Mouse (Mus musculus) megakaryocyte, embryonic 14.5 days (primary cell): ENCODE measurements around the gene Lurap1l. TPM values are rescaled to one million over a fixed set of nuclear protein-coding genes. Genes with fewer than 3 reads are reported as not detected.

Experiments used
- H3K27me3 ChIP-seq: replicated peaks from 2 replicates; pipeline ENCODE3; 2012; ENCODE audit warnings: inconsistent platforms
- H3K36me3 ChIP-seq: replicated peaks from 2 replicates; pipeline ENCODE3; 2012; ENCODE audit warnings: low read length, inconsistent platforms, mixed read lengths
- H3K4me1 ChIP-seq: 2 replicates; pipeline ENCODE4 v1.6.1; 2012; ENCODE audit warnings: inconsistent platforms
- H3K4me3 ChIP-seq: replicated peaks from 2 replicates; pipeline ENCODE3; 2012; ENCODE audit warnings: moderate library complexity, mild to moderate bottlenecking, inconsistent platforms
- H3K9me3 ChIP-seq: 2 replicates; pipeline ENCODE4 v1.6.1; 2012; ENCODE audit warnings: inconsistent platforms
- FLI1 ChIP-seq: IDR thresholded peaks from 2 replicates; pipeline ENCODE4 v1.6.1; 2012; ENCODE audit warnings: low read length, inconsistent platforms, mixed read lengths
- GATA1 ChIP-seq: IDR thresholded peaks from 3 replicates; pipeline ENCODE4 v1.6.1; 2012; ENCODE audit warnings: mixed read lengths, low read length, inconsistent platforms, borderline replicate concordance
- polyA plus RNA-seq: library from polyadenylated mRNA; stranded (reverse); fragments of >175 nt; gene quantifications from 2 replicates; pipeline ENCODE4 v1.2.3, GENCODE M21; 2012; ENCODE audit warnings: low replicate concordance; ENCODE audit not compliant: insufficient read depth

Gene Lurap1l
- not detected in 2 replicates for polyA plus RNA-seq

DNA sequence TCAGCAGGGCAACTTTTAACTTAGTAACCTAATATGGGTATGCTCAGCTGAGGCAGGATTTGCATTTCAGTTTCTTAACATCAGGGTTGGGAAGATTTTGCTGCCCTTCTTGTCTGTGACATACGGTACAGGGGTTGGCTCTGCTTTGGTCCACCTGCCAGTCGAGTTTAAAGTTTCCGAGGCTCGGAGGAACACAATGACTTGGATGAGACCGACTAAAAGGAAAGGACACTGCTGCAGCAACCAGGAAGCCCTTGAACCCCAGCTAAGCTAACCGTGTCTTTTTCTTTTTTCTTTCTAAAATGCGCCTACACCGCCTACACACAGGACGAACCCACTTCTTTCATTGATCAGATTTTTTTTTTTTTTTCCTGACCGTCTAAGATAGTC is at the start of gene Lurap1l:
TSS of gene Lurap1l (plus strand) at position 166 of the 390 bp plus-strand sequence.
- Histone ChIP-seq H3K4me3 (peak within 1 kb of the TSS; percentile 86), H3K27me3 (peaks cover 21% of the 10 kb centered on the region), H3K9me3 (no peaks in the 10 kb centered on the region), H3K36me3 (no peaks in the 10 kb centered on the region), H3K4me1 (peaks cover 12% of the 10 kb centered on the region)
- TF ChIP-seq GATA1 (no peak), FLI1 (no peak)

DNA sequence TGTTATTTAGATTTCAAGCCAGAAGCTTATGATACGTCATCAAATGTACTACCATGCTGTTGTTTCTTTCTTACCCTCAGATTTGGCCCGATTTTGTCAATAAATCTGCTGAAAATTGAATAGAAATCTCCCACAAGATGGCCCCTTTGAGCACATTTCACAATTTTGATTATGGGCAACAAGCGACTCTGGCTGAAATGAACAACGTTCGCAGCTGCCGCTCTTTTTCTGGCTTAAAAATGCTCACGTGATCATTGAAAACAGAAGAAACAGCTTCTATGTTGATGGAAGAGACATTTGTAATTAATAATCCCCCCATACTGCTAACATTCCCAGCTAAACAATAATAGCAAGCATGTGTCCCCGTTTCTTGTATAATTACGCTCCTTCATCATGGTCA is 47.5 kb upstream of the Lurap1l start:
- no peaks in the 10 kb centered on the region for H3K27me3 ChIP-seq
- H3K4me3 ChIP-seq = no peak overlapping the region
- H3K4me1 ChIP-seq = peaks cover 4% of the 10 kb centered on the region; the same call in 1 of the 2 replicates
- no peaks in the 10 kb centered on the region for H3K36me3 ChIP-seq
- H3K9me3 ChIP-seq = no peaks in the 10 kb centered on the region
- TF ChIP-seq FLI1 (no peak), GATA1 (no peak)

DNA sequence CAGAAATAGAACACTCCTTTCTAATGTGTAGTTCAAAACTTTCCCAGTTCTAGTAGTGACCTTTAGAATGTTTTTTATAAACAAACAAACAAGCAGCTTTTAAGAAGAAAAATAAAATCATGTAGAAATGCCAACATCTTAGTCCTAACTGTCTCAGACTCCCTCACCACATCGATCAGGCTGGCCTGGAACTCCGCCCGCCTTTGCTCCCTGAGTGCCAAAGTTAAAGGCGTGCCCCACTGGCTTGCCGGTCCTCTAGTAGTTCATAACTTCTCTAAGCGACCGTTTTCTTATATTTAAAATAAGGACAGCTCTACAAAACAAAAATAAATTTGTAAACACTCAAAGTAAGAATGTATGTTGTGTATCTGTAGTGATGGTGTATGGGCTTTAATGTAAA is 46.5 kb upstream of the Lurap1l start:
- no peaks in the 10 kb centered on the region for H3K9me3 ChIP-seq
- no peak for TF ChIP-seq FLI1
- no peak for TF ChIP-seq GATA1
- H3K4me3 ChIP-seq = no peak overlapping the region

DNA sequence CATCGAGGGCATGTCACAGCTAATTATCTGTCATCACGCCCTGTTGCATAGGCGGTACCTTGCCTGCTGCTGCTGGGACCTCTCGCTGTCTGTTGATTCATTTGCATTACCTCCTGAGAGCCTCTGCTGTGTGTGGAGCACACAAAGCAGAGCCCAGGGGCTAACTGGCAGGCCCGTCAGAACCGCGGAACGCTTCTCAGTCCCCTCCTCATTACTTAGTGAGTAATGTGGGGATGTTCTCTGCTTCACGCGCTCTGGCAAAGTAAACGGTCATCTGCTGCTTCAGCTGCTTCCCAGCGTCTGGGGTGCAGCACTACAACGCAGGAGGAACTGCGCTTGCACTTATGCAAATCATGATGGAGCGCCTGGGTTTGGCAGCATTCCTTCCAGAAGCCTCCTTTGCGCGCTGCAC is 45.9 kb upstream of the Lurap1l start:
- peaks cover 4% of the 10 kb centered on the region; the same call in 1 of the 2 replicates for H3K4me1 ChIP-seq
- H3K36me3 ChIP-seq = no peaks in the 10 kb centered on the region
- no peaks in the 10 kb centered on the region for H3K27me3 ChIP-seq
- H3K4me3 ChIP-seq = no peak overlapping the region
- TF ChIP-seq FLI1 (no peak), GATA1 (no peak)
- no peaks in the 10 kb centered on the region for H3K9me3 ChIP-seq

More for the DNA sequence above, 46.5 kb upstream of the Lurap1l start:
- no peaks in the 10 kb centered on the region for H3K36me3 ChIP-seq
- peaks cover 4% of the 10 kb centered on the region; the same call in 1 of the 2 replicates for H3K4me1 ChIP-seq
- no peaks in the 10 kb centered on the region for H3K27me3 ChIP-seq

DNA sequence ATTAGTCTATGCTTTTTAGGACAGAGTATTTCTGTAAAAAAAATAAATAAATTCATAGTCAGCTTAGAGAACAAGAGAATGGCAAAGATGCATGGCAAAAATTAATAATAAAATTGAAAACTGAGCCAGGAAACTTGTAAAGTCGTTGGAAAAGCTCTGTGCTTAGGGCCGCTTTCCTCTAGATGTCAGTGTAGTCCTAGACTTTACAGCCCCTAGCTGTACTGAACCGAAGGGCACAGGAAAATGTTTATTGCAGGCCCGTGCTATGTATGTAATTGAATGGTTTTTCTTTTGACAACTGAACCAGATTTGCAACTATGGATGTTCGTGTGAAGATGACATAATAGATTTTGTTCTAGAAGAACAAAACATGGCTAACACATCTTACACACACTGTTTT is 44.4 kb upstream of the Lurap1l start:
- H3K9me3 ChIP-seq = no peaks in the 10 kb centered on the region
- TF ChIP-seq FLI1 = no peak
- H3K36me3 ChIP-seq = no peaks in the 10 kb centered on the region
- H3K27me3 ChIP-seq = no peaks in the 10 kb centered on the region
- H3K4me1 ChIP-seq = peaks cover 4% of the 10 kb centered on the region; the same call in 1 of the 2 replicates
- no peak overlapping the region for H3K4me3 ChIP-seq

DNA sequence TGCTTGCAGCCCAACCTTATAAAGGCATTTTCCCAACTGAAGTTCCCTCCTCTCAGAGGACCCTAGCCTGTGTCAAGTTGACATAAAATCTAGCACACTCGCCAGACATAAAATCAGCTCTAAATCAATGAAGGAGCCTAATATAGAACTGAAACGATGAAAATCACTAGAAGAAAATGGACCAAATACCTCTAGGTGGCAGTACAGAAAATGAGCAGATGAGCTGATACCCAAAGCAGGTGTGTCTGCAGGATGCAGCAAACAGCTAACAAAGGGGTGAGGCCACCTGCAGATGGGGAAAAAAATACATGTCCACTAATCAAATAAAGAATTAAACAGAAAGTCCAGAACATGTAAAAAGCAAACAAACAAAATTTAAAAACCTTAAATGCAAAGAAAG is 40.8 kb upstream of the Lurap1l start:
- Histone ChIP-seq H3K4me3 (no peak overlapping the region), H3K27me3 (no peaks in the 10 kb centered on the region), H3K36me3 (no peaks in the 10 kb centered on the region), H3K9me3 (no peaks in the 10 kb centered on the region), H3K4me1 (peaks cover under 1% of the 10 kb centered on the region; the same call in 1 of the 2 replicates)
- TF ChIP-seq GATA1 (no peak), FLI1 (no peak)

DNA sequence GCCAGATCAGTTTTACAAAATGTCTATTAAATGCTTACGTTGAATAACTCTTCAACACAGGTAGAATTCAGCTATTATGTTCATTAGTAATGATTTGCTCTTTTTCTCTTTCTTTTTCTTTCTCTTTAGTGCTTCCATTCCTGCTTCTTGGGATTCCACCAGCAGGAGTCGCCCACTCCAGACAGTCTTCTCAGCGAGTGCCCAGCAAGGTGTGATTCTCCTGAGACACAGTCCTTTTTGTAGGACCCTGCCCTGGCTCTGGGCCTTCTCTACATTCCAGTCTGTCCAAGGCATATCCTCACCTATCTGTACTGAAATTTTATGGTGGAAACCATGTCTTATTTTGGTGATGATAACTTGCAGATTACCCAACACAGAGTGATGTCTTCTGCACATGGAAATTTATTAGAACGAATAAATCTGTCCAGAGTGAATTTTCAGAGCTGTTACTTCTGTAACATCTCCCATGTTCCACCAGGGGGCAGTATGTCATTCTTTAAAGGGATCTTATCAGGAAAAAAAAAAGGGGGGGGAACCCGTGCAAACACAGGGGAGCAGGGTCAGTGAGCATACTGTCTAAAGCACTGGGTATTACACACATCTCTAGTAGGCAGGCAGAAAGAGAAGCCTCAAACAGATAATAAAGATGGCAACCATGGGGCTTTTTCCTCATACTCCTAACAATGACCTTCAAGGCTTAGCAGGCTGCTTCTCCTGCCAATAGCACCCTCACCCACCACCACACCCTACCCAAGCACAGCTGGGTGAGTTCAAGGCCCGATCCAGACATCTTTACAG is 37.4 kb upstream of the Lurap1l start:
- no peak overlapping the region for H3K4me3 ChIP-seq
- no peaks in the 10 kb centered on the region for H3K9me3 ChIP-seq
- H3K36me3 ChIP-seq = no peaks in the 10 kb centered on the region
- no peak for TF ChIP-seq FLI1
- no peak for TF ChIP-seq GATA1
- H3K27me3 ChIP-seq = no peaks in the 10 kb centered on the region
- no peaks in the 10 kb centered on the region for H3K4me1 ChIP-seq

DNA sequence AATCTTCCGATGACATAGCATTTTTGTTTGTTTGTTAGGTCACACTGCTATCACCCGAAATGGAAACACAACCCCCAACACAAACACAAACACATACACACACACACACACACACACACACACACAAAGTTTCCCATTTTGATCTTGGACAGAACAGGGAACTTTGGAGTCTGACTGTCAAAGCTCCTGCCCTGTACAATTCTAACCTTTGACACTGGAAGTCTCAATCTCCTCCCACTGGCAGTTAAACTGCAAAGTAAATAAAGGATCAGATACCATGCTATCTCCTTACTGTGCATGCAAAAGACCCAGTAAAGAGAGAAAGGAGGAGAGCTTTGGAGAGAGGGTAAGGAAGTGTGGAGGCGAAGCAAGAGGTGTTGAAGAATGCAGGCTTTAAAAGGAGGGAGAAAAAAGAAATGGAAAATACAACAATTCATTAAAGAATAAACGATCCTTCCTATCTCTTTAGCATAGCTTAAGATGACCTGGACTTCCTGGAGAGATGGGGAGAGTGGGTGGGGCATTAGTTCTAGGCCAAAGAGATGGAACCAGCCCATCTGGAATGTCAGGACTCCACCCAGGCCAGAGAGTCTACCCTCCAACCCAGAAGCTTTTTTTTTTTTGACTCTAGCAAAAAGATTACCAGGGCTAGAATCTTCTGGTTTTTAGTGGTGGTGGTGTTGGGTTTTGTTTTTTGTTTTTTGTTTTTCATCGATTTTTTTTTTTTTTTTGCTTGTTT is 36.2 kb upstream of the Lurap1l start:
- Histone ChIP-seq H3K36me3 (no peaks in the 10 kb centered on the region), H3K4me3 (no peak overlapping the region), H3K9me3 (no peaks in the 10 kb centered on the region), H3K4me1 (no peaks in the 10 kb centered on the region), H3K27me3 (no peaks in the 10 kb centered on the region)
- TF ChIP-seq FLI1 (no peak), GATA1 (no peak)

DNA sequence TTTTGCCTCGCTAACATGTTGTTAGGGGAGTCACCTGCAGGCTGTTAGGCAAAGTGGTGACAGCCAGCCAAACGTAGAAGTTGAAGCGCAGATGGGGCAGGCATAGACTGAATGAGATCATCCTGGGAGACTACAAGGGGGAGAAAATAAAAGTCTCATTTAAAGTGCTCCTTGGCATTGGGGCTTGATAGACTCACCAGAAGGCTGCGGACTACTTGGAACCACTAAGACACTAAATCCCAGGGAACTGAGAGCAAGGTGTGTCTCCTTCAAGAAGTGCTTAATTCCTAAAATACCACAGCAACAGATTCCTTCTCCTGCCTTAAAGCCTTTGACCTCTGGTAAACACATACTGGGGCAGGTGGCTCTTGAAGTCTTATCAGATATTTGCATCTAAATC is 35.4 kb upstream of the Lurap1l start:
- H3K4me1 ChIP-seq = no peaks in the 10 kb centered on the region
- no peaks in the 10 kb centered on the region for H3K9me3 ChIP-seq
- H3K27me3 ChIP-seq = no peaks in the 10 kb centered on the region
- H3K4me3 ChIP-seq = no peak overlapping the region
- no peak for TF ChIP-seq GATA1
- TF ChIP-seq FLI1 = no peak
- no peaks in the 10 kb centered on the region for H3K36me3 ChIP-seq

DNA sequence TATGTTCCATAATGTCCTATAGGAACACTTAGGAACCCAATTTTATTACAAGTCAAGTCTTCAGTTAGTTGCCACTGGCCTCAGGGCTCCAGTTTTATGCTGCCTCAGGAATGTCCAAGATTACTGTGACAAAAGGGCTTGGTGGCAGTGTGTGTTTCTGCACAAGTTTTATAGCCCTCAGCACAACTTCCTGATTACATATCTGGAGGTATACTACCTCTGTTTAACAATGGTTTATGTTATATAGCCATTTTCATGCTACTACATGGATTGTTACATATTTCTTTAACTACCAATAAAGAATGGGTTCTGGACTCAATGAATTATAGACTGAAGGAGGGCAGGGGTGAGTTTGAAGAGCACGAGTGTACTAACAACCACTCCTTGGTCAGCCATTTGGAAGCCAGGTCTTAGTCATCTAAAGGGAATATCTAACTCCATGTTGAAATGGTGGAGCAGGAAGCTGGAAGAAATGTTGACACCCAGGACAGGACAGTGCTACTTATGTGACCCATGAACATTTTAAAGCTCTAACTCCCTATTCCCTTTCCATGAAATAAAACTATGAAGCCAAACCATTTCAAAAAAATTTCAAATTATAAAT is 28.3 kb upstream of the Lurap1l start:
- no peaks in the 10 kb centered on the region for H3K27me3 ChIP-seq
- no peaks in the 10 kb centered on the region for H3K9me3 ChIP-seq
- TF ChIP-seq GATA1 (no peak), FLI1 (no peak)
- H3K4me1 ChIP-seq = no peaks in the 10 kb centered on the region
- H3K36me3 ChIP-seq = no peaks in the 10 kb centered on the region
- no peak overlapping the region for H3K4me3 ChIP-seq
